Mouse (Mus musculus) erythroblast, embryonic 14.5 days (primary cell): Measurements from ENCODE around the gene Tbl1x.

Experiments
- GATA1 ChIP-seq: IDR thresholded peaks from 2 replicates; pipeline ENCODE4 v1.6.1; 2012; ENCODE audit warnings: low read length, inconsistent platforms, mixed read lengths
- TAL1 ChIP-seq: IDR thresholded peaks from 3 replicates; pipeline ENCODE4 v1.6.1; 2012; ENCODE audit warnings: low read length, inconsistent platforms, mixed read lengths

DNA sequence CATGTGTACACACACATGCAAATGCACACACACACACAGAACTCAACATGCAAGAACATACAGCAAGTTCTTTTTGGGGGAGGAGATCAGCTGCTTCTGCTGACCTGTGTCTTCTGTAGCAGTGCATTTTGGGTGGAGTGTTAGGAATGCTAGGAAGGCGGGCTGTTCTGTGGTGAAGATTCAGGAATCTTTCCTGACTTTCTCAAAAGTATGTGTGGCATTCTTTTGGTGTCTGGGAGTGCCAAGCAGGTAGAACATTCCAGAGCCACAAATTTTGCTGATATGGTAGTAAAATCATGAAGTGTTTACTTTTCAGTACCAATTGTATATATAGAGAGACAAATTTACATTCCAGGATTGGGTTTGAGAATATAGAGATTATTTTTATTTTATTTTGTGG lies 17.6 kb downstream of the Tbl1x start:
- TF ChIP-seq TAL1 (no peak), GATA1 (no peak)
